Mouse (Mus musculus): ENCODE results near the gene Cisd1.
"Not testable (repeated sequence)": the region's sequence is repeated elsewhere in the genome, so short reads cannot be mapped to it uniquely, and the experiment has no call there.

Cisd1 gene

DNA sequence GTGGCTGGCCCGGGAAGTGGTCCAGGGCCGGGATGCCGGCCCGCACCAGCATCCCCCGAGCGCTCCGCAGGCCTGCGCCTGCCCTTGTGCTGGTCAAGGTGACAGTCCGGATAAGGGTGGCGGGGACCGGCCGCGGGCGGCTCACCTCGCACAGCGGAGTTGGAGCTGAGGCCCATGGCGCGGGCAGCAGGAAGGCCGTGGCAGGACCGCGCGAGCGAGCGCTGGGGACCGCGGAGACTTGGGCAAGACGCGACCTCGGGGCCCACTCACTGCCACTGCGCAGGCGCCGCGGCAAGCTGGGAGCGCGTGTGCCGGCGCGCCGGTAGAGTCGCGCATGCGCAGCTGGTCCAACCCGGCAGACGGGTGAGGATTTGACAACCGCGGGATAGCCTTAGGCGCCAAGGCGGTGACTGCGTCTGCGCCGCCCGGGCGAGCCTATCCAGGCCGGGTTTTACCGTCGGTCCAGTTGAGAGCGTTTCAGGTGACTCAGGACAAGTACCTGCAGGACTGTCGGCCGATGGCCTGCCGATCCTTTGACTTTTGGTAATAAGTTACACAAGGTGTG lies at the start of gene Cisd1:
Cisd1 (minus strand) TSS at position 376 of the 565 bp plus-strand sequence.
- in situ Hi-C loops (cut with MboI, MseI) = loop anchor here (5.0 to 25.0 kb wide), 4 partner anchors 48 to 1997 kb away; partner anchors contain the start of genes Tfam (in 1 of the 2) and Zwint (in 1 of the 2)

GRCm38 (mm10) chr10:71389311-71389710 lies 44.6 kb upstream of the Cisd1 start:
- in situ Hi-C loops (cut with MboI, MseI) = no loop called here

DNA sequence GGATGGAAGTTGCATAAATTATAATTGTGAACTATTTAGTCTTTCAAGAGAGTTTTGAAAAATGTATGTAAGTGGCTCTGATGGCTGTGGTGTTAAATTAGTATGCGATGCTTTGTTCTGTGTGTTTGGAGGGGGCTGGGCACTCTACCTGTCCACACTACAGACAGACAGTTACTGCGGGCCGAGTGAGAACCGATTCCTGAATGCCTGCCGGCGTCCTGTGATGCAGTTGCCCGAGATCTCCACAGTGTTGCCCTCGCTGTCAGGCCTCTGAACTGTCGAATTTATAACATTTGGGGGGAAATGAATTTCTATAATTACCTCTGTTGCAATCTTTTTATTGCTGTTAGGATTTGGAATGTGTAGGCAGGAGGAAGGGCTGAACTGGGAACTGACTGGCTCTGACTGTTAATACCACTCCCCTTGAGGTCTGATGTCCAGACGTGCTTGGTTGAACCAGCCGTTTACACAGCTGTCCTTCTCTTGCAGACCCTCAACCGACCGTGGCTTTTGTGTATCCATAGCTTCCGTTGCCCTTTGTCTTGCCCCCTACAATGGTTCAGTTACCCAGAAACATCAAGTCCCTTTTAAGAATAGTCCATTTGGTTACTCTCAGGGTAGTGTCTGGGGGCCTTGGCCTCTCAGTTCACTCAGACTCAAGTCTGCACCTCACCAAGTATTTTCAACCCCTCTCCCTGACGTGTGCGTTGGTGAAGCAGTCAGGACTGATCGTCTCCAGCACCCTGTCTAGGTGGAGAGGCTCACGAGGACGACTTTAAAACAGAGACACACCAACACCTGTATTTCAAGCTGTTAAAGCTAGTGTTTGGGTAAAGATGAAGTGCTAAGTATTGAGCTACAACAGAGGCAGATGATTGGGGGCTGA lies 39.6 kb upstream of the Cisd1 start:
- in situ Hi-C loops (cut with MboI, MseI) = no loop called here

GRCm38 (mm10) chr10:71383552-71383924 lies 38.8 kb upstream of the Cisd1 start:
- in situ Hi-C loops (cut with MboI, MseI) = not testable (repeated sequence)

GRCm38 (mm10) chr10:71382858-71383551 lies 38.3 kb upstream of the Cisd1 start:
- in situ Hi-C loops (cut with MboI, MseI) = no loop called here

GRCm38 (mm10) chr10:71382109-71382508 lies 37.4 kb upstream of the Cisd1 start:
- in situ Hi-C loops (cut with MboI, MseI) = no loop called here

- in situ Hi-C loops (cut with MboI, MseI) = no loop called here
Measured at GRCm38 (mm10) chr10:71381471-71382033, 36.8 kb upstream of the Cisd1 start.

GRCm38 (mm10) chr10:71380406-71380805 lies 35.7 kb upstream of the Cisd1 start:
- in situ Hi-C loops (cut with MboI, MseI) = no loop called here

- in situ Hi-C loops (cut with MboI, MseI) = no loop called here
Measured at GRCm38 (mm10) chr10:71376014-71376413, 31.3 kb upstream of the Cisd1 start.

DNA sequence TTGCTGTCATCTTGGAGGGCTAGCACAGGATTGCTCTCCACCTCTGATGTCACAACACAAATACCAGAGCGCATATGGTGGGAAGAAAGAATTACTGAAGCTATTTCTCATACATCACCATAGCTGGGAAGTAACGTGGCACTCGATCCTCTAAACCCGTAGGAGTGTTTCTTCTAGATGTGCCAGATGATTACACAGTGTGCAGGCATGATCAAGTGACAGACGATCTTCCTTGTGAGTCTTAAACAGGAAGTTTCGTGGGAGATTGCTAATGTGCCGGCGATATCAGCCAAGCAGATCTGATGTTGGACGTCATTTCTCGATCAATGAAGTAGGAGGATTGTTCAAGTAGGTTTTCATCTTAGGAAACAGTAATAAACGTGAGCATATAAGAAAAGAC lies 29.0 kb upstream of the Cisd1 start:
- in situ Hi-C loops (cut with MboI, MseI) = loop anchor here in 1 of 2 experiments (25.0 kb wide), 1 partner anchor 1289 kb away; the partner anchor contains the start of gene Zwint

- in situ Hi-C loops (cut with MboI, MseI) = loop anchor here in 1 of 2 experiments (25.0 kb wide), 1 partner anchor 1290 kb away; the partner anchor contains the start of gene Zwint
Measured at GRCm38 (mm10) chr10:71371881-71372280, 27.1 kb upstream of the Cisd1 start.

DNA sequence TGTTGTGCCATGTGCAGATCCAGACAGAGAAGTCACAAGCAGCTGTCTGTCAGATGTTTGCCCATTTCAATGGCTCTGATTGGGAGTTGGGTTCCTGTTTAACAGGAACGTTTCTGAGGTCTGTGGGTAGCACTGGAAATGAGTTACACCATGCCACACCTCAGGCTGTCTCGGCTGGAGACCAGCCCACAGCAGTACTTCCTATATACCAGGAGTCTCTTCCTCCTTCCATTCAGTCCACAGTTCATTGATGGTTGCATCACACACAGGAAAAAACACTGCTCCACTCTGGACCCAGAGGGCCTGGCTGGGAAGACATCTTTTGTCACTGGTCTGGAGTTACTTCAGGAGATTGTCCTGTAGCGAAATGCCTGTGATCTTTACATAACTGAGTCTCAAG lies 24.7 kb upstream of the Cisd1 start:
- in situ Hi-C loops (cut with MboI, MseI) = loop anchor here in 1 of 2 experiments (25.0 kb wide), 1 partner anchor 1293 kb away; the partner anchor contains the start of gene Zwint

- in situ Hi-C loops (cut with MboI, MseI) = loop anchor here in 1 of 2 experiments (25.0 kb wide), 1 partner anchor 1294 kb away; the partner anchor contains the start of gene Zwint
Measured at GRCm38 (mm10) chr10:71368128-71368940, 23.6 kb upstream of the Cisd1 start.

DNA sequence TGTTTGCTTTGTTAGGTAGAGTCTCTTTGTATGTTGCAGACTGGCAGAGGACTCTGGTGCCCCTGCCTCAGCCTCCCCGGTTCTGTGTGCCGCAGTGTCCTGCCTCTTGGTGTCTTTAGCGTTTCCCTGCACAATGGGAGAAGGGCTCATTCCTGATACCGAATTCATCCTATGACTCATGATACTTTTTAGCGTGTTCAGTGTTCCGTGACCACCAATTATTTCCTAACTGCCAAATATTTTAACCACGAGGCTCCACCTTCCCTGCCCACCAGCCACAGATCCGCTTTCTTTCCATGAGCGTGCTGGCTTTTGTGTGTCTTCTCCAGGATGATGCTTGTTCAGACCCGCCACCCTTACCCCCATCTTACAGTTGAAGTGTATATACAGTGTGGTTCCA lies 19.1 kb upstream of the Cisd1 start:
- in situ Hi-C loops (cut with MboI, MseI) = loop anchor here in 1 of 2 experiments (25.0 kb wide), 1 partner anchor 1298 kb away; the partner anchor contains the start of gene Zwint

DNA sequence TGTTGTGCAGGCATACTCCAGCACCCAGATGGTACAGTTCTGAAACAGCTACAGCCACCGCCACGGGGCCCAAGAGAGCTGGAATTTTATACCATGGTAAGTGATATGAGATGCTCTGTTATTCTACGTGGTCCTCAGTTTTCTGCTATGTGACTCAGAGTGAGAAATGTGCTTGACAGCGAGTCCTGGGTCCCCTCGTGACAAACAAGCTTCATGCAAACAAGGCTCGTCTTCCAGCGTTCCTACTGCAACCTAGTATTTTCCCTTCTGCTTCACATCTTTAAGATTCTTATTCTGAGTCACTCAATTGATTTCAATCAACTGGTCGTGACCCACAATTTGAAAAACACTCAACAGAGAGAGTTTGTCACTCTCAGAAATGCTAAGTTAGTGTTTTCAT lies 18.7 kb upstream of the Cisd1 start:
- in situ Hi-C loops (cut with MboI, MseI) = loop anchor here in 1 of 2 experiments (25.0 kb wide), 1 partner anchor 1299 kb away; the partner anchor contains the start of gene Zwint

DNA sequence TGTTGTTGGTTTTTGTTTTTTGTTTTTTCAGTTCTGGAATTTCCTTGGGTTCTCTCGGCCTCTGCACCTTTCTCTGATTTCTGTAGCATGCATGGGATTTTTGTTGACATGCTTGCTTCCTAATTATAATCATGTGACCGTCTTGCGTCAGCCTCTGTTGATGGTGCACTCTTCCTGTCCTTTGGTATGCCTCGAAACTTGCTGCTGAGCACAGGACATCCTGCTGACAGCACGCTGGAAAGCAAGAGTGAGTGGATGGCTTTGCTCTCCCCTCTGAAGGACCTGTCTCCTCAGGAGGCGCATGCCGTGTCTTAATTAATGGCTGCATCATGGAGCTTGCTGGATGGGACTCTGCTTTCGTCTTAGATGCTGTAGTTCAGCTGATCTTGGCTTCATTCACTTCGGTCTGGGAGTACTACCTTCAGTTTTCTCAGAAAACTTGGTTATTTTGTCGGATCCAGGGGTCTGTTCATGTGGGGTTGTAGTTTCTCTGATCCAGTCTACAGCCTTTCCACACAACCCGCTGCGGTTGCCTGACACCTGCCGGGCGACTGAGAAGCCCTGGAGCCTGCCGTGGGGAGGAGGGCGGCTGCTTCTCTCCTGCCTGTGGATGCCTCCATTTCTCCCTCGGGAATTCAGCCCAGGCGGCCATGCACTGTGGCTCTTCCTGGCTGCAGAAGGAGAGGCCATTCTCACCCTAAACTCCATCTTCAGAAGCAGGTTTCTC lies 17.2 kb upstream of the Cisd1 start:
- in situ Hi-C loops (cut with MboI, MseI) = loop anchor here in 1 of 2 experiments (25.0 kb wide), 1 partner anchor 1300 kb away; the partner anchor contains the start of gene Zwint

DNA sequence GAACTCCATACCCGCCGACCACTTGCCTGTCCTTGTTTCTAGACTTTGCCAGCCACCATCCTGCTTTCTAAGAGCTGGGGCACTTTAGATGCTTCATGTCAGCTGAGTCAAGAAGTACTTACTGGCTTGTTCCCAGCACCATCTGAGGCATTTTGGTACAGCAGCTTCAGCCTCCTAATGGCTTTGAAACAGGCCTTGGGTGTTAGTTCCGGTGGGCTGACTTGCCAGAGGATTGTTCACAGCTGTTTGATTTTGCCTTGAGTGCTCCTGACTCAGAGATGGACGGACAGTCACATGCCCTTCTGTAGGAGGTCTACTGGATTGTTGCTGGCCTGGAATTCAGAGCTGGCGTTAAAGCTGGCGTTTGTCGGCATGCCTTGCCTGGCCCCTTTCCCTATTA lies 16.3 kb upstream of the Cisd1 start:
- in situ Hi-C loops (cut with MboI, MseI) = loop anchor here in 1 of 2 experiments (25.0 kb wide), 1 partner anchor 1301 kb away; the partner anchor contains the start of gene Zwint

DNA sequence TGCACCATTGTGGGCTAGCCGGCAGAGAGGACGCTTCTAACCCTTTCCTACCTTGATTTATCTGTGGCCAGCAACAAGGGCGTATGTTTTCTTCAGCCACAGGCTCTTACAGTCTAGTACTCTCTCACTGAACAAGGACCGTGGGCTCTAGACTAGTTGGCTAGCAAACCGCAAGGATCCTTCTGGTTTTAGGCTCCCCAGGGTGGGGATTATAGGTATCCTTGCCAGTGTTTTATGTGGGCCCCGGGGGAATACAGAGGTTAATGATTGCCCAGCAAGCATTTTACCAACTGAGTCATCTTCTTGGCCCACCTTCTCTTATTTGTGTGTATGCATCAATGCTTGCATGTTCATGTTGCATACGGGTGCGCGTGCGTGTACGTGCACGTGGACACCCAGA lies 10.2 kb upstream of the Cisd1 start:
- in situ Hi-C loops (cut with MboI, MseI) = loop anchor here in 1 of 2 experiments (25.0 kb wide), 1 partner anchor 1307 kb away; the partner anchor contains the start of gene Zwint

DNA sequence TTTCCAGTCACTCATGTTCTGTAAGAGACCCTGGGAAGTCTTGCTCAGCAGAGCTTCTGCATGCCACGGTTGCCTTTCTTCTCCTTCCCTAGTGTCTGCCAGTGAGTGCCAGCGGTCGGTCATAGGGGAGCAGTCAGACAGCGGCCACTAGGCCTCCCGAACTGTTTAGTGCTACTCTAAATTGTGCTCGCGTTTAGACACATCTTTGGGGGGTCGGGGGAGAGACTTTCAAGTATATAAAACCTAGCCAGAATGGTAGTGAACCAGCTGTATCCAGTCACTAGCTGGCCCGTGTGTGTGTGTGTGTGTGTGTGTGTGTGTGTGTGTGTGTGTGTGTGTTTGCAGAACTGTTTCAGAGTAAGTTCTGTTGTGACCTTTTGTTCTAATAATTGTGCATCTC lies 9.1 kb upstream of the Cisd1 start:
- in situ Hi-C loops (cut with MboI, MseI) = loop anchor here in 1 of 2 experiments (25.0 kb wide), 1 partner anchor 1308 kb away; the partner anchor contains the start of gene Zwint
